Mouse (Mus musculus): ENCODE results near the gene Mrpl51. TPM values are rescaled to one million over a fixed set of nuclear protein-coding genes. Genes with fewer than 3 reads are reported as not detected.

The Mrpl51 gene
- polyA plus RNA-seq, 1 experiment = 95.7 TPM

DNA sequence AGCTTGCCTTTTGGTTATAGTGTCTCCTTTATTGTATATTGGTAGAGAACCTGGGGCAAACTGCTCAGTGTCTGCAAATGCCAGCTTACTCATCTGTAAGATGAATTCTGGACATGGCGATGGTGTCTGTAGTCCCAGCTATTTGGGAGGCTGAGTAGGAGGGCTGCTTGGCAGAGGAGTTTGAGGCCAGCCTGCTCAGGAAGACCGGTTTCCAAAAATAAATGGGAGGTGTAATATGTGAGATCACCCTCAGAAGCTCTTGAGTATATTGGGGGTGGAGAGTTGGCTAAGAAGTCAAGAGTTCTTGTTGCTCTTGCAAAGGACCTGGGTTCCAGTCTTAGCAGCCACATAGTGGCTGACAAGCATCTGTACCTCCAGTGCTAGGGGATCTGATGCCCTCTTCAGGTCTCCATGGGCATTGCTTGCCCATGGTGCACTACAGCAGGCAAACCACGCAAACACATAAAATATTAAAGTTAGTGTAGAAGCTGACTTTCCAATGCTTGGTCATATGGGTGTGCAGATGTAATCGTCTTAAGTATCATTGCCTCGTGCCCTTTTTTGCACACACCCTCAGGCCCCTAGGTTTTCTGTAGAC is 34.0 kb downstream of the Mrpl51 start:
- 83% methylated on average over 5 of the region's 5 CpGs for WGBS
- DNase-seq (ENCODE audit: low read depth, low spot score) = no peak

- DNase-seq (ENCODE audit: low read depth, low spot score) = no peak
- 60% methylated on average over 9 of the region's 9 CpGs for WGBS
These were observed 39.0 kb downstream of the Mrpl51 start for GRCm38 (mm10) chr6:125230571-125230970.

DNA sequence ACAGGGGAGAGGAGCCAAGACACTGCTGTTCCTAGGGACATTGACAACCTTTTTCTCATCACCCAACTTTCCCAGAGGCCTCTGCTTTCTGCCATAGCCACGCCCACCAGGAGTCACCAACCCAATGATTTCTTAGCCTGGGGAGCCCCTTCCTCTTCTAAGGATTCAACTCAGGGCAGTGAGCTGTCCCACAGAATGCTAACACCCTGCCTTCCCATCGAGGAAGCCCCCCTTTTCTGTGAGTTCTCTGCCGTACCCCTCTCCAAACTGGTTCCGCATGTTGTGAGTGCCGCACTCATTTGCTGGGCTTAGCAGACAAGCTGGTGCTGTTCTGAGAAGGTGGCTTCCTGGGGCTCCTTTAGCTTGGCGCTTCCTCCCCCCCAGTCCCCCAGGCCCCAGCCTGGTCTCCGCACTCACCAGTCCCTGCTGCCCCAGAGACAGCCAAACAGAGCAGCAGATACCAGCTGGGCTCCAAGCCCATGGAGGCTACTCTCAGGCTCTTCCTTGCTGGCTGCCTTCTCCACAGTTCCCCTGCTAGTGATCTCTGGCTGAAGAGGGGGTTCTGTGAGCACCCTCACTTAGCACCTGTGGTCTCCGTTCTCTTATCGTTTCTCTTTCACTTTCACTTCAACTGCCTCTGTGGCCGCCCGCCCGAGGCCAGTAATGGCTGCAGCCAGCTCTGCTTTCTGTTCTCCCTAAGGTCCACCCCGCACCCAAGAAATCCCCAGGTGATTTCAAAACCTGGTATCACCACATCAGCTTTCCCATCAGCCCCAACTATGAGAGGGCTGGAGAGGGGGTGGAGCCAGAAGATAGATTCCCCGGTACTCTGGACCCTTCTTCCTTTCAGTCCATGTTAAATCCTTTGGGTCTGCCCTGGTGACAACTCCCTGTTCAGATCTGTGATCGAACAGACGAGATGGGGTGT is 39.8 kb downstream of the Mrpl51 start, which contains the start of gene Tapbpl:
TSS of gene Tapbpl (minus strand) at position 744 of the 928 bp plus-strand sequence.
- no peak for DNase-seq (ENCODE audit: low read depth, low spot score)
- under 1% methylated on average over 16 of the region's 16 CpGs for WGBS

GRCm38 (mm10) chr6:125232045-125232437 is 40.4 kb downstream of the Mrpl51 start:
- DNase-seq (ENCODE audit: low read depth, low spot score) = no peak
- WGBS = 13% methylated on average over 4 of the region's 4 CpGs

- DNase-seq (ENCODE audit: low read depth, low spot score) = no peak
- WGBS = 58% methylated on average over 6 of the region's 6 CpGs
These were observed 40.9 kb downstream of the Mrpl51 start for GRCm38 (mm10) chr6:125232516-125232915.

- 53% methylated on average over 7 of the region's 7 CpGs for WGBS
These were observed 42.4 kb downstream of the Mrpl51 start for GRCm38 (mm10) chr6:125233816-125234519.

DNA sequence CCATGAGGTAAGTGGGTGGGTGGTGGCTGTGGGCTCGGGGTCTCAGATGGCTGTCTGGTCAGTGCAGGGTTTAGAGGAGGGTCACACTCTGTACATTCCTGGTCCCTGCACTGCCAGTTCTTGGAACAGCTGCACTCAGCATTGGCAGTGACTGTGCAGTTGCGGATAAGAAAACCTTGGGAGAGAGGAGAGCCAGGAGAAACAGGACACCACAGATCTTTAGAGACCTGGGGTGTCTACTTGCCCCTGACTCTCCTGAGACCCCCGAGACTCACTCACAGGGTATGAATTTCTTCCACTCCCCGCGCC is 42.9 kb downstream of the Mrpl51 start:
- 43% methylated on average over 5 of the region's 5 CpGs for WGBS
- no peak for DNase-seq (ENCODE audit: low read depth, low spot score)

More at GRCm38 (mm10) chr6:125233816-125234519, 42.4 kb downstream of the Mrpl51 start:
- DNase-seq (ENCODE audit: low read depth, low spot score) = no peak

DNA sequence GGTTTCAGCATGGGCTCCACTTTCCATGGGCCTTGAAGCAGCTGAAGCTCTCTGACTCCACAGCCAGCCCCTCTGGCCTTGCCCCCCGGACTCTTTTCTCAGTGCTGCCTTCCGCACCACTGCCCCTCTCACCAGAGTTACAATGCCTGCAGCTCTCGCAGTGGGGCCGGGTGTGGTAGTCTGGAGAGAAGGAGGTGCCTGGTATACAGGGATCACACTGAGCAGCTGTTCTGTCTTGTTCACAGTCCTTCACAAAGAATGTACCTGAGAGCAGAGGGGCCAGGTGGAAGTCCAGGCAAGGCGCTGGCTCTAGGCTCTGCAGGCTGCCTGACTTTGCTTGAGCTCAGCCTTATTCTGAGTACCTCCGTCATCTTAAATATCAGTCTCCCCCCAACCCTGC is 44.7 kb downstream of the Mrpl51 start:
- 76% methylated on average over 6 of the region's 6 CpGs for WGBS
- no peak for DNase-seq (ENCODE audit: low read depth, low spot score)

- 78% methylated on average over 6 of the region's 6 CpGs for WGBS
- DNase-seq (ENCODE audit: low read depth, low spot score) = no peak
These were observed 45.2 kb downstream of the Mrpl51 start, which contains the start of gene Cd27 for GRCm38 (mm10) chr6:125236782-125237181. Gene Cd27, minus strand, starts transcription at chr6:125237010.

DNA sequence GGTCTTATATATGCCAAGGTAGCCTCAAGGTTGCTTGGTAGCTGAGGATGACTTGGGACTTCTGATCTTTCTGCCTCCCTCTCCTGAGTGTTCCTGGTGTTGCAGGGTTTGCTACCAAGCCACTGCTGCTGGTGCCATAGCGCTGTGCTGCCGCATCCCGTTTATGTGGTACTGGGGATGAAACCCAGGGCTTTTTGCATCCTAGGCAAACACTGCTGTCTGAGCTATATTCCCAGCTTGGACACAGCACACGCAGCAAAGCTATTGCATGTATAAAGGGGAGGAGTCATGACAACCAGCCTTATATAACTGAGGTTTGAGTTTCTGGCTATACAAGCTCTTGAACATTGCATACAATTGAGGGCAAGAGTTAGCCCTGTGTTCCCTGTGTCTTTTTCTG is 45.8 kb downstream of the Mrpl51 start:
- 78% methylated on average over 4 of the region's 4 CpGs for WGBS
- no peak for DNase-seq (ENCODE audit: low read depth, low spot score)

DNA sequence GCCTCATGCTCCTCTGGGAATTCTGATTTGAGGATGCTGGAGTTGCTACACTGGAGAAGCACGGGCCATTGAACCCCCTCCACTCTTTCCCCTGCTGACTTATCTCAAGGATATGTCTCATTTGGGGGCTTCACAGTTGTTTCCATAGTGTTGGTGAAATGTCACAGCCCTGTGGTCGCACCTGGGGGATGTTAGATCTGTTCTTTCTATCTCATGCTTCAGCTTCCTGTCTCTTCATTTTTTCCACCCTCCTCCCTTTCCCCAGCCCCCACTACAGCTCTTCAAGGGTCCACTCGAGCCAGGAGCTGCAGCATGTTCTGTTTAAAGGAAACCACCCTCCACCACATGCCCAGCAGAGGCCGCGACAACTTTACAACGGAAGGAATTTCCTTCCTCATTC is 46.8 kb downstream of the Mrpl51 start:
- 28% methylated on average over 6 of the region's 6 CpGs for WGBS
- no peak for DNase-seq (ENCODE audit: low read depth, low spot score)

DNA sequence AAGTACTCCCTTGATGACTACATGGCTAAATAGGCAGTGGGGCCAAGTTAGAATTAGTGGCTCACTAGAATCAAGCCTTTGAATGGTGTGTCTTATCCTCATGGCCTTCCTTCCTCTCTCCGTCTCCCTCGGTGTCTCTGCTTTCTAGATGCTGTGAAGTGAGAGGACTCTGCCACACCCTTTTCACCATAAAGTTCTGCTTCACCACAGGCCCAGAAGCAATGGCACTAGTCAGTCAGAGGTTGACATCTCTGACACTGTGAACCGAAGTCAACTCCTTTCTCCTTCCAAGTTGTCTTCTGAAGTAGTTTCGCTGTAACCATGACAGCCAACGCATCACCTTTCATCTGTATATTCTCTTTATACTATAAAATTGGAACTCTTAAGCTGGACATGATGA is 47.9 kb downstream of the Mrpl51 start:
- WGBS = 78% methylated on average over 5 of the region's 5 CpGs
- no peak for DNase-seq (ENCODE audit: low read depth, low spot score)

DNA sequence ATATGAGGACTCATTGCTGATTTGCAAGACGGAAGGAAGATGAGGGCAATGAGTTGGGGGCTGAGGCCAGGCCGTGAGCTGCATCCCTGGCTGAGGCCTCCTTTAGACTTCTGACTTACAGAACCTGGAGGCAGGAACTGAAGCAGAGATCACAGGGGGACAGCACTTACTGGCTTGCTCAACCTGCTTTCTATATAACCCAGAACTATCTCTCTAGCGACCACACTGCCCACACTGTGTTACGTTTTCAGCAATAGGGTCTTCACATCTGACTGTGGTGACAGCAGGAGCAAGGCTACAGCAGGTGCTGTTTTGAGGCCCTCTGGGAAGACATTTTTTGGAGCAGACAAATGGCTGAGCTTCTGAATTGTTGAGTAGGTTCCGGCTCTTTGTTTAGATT is 49.0 kb downstream of the Mrpl51 start:
- DNase-seq (ENCODE audit: low read depth, low spot score) = no peak
- WGBS = 80% methylated on average over 5 of the region's 5 CpGs

DNA sequence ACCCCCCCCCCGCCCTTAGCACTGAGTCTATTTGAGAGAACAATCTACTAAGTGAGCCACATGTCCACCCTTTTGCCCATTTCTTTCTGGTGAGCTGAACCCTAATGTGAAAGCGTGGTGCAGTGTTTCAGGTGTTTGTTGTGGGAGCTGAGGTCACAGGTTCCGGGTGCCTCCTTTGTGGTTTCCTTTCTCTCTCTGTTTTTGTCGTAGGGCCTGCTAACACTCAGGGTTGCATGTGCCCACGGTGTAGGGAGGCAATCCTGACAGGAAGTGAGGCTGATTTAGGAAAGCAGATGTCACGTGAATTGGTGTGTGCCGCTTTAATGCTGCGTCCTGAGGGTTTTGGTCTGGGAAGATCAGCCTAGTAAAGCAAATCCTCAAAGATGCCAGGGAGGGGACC is 50.0 kb downstream of the Mrpl51 start:
- no peak for DNase-seq (ENCODE audit: low read depth, low spot score)
- 79% methylated on average over 8 of the region's 8 CpGs for WGBS

- no peak for DNase-seq (ENCODE audit: low read depth, low spot score)
- WGBS = 46% methylated on average over 1 of the region's 1 CpGs
These were observed 53.0 kb downstream of the Mrpl51 start for GRCm38 (mm10) chr6:125244551-125244950.

Other genes starting within 250 kb of the Mrpl51 start
- 149 and 151 TPM in 2 replicates for gene Cops7a, start 226.3 kb upstream of the Mrpl51 start, polyA plus RNA-seq (2012; rRNA removed)
- gene Pianp, start 195.1 kb upstream of the Mrpl51 start, polyA plus RNA-seq (2012; rRNA removed) = 2.3 and 3.3 TPM in 2 replicates
- 39.5 and 59.5 TPM in 2 replicates for gene Zfp384, start 182.7 kb upstream of the Mrpl51 start, polyA plus RNA-seq (2012; rRNA removed)
- 42.5 and 43.1 TPM in 2 replicates for gene Ing4, start 152.0 kb upstream of the Mrpl51 start, polyA plus RNA-seq (2012; rRNA removed)
- 12.5 and 14.6 TPM in 2 replicates for gene Acrbp, start 142.1 kb upstream of the Mrpl51 start, polyA plus RNA-seq (2012; rRNA removed)
- 55.4 and 127 TPM in 2 replicates for gene Lpar5, start 123.9 kb upstream of the Mrpl51 start, polyA plus RNA-seq (2012; rRNA removed)
- 22.4 and 35.5 TPM in 2 replicates for gene Chd4, start 95.8 kb upstream of the Mrpl51 start, polyA plus RNA-seq (2012; rRNA removed)
- gene Nop2, start 59.9 kb upstream of the Mrpl51 start, polyA plus RNA-seq (2012; rRNA removed) = 17.7 and 18.4 TPM in 2 replicates
- 6.3 and 9.4 TPM in 2 replicates for gene Iffo1, start 46.6 kb upstream of the Mrpl51 start, polyA plus RNA-seq (2012; rRNA removed)
- gene Gapdh, start 25.3 kb upstream of the Mrpl51 start, polyA plus RNA-seq (2012; rRNA removed) = 3,259 and 4,191 TPM in 2 replicates
- 94.4 and 101 TPM in 2 replicates for gene Ncapd2, start 100 bp upstream of the Mrpl51 start, polyA plus RNA-seq (2012; rRNA removed)
- gene Vamp1, start 23.8 kb downstream of the Mrpl51 start, polyA plus RNA-seq (2012; rRNA removed) = 13.6 and 15.0 TPM in 2 replicates
- 58.9 and 64.5 TPM in 2 replicates for gene Tapbpl, start 40.1 kb downstream of the Mrpl51 start, polyA plus RNA-seq (2012; rRNA removed)
- gene Cd27, start 45.2 kb downstream of the Mrpl51 start, polyA plus RNA-seq (2012; rRNA removed) = 4.5 and 5.3 TPM in 2 replicates
- gene Tuba3a, start 94.2 kb downstream of the Mrpl51 start, polyA plus RNA-seq (2012; rRNA removed) = 0.05 and 0.14 TPM in 2 replicates
- 123 and 136 TPM in 2 replicates for gene Ltbr, start 122.1 kb downstream of the Mrpl51 start, polyA plus RNA-seq (2012; rRNA removed)
- 7.9 and 11.0 TPM in 2 replicates for gene Scnn1a, start 128.9 kb downstream of the Mrpl51 start, polyA plus RNA-seq (2012; rRNA removed)
- gene Tnfrsf1a, start 157.6 kb downstream of the Mrpl51 start, polyA plus RNA-seq (2012; rRNA removed) = 123 and 182 TPM in 2 replicates
- gene Plekhg6, start 189.0 kb downstream of the Mrpl51 start, polyA plus RNA-seq (2012; rRNA removed) = 24.1 and 35.0 TPM in 2 replicates

Measured in large intestine, adult 2 months (tissue).